Mouse (Mus musculus) cerebellum, adult 2 months (tissue): ENCODE results near the gene F5. TPM values are rescaled to one million over a fixed set of nuclear protein-coding genes. Genes with fewer than 3 reads are reported as not detected.
"Not testable (repeated sequence)": the region's sequence is repeated elsewhere in the genome, so short reads cannot be mapped to it uniquely, and the experiment has no call there.

Experiments used
- DNase-seq, 2 experiments: peaks; one replicate each; pipeline ENCODE4 v3.0.0; 2021
- H3K27ac ChIP-seq: fragments of 200-500 bp; 2 replicates; pipeline ENCODE4 v1.5.1; 2012; ENCODE audit warnings: low read length, control low read depth, inconsistent platforms; ENCODE audit not compliant: insufficient read depth
- H3K27me3 ChIP-seq: fragments of 200-500 bp; 2 replicates; pipeline ENCODE4 v1.6.1; 2012; ENCODE audit warnings: inconsistent platforms, mild to moderate bottlenecking, low read length, moderate library complexity; ENCODE audit not compliant: control insufficient read depth, insufficient read depth
- H3K4me1 ChIP-seq: fragments of 200-500 bp; 2 replicates; pipeline ENCODE4 v1.6.1; 2011; ENCODE audit warnings: low read length; ENCODE audit not compliant: control insufficient read depth, insufficient read depth
- H3K4me3 ChIP-seq: fragments of 200-500 bp; replicated peaks from 2 replicates; pipeline ENCODE3; 2011; ENCODE audit warnings: mild to moderate bottlenecking, low read depth, low read length, control low read depth; ENCODE audit not compliant: insufficient read depth
- CTCF ChIP-seq: fragments of 200-500 bp; IDR thresholded peaks from 2 replicates; pipeline ENCODE4 v1.5.1; 2011; ENCODE audit warnings: low read depth, mild to moderate bottlenecking, control low read depth, low read length, moderate library complexity, borderline replicate concordance; ENCODE audit not compliant: insufficient read depth
- POLR2A ChIP-seq: fragments of 200-500 bp; IDR thresholded peaks from 2 replicates; pipeline ENCODE4 v1.6.1; 2011; ENCODE audit warnings: low read length, control low read depth, borderline replicate concordance; ENCODE audit not compliant: insufficient read depth
- WGBS: fragments of 180-500 bp; shearing (Covaris S2); methylation state at CpG from one replicate; pipeline ENCODE4 v1.1.7; 2018; 5-methylcytosine and 5-hydroxymethylcytosine counted together
- polyA plus RNA-seq: library from polyadenylated mRNA; depleted of rRNA; stranded (reverse); fragments of >200 nt; gene quantifications from 2 replicates; pipeline ENCODE4 v1.2.3, GENCODE M21; 2012

F5 gene
- polyA plus RNA-seq, 1 experiment: 1.1 TPM

GRCm38 (mm10) chr1:164215540-164215939, 63.9 kb downstream of the F5 start:
- no peak for TF ChIP-seq CTCF
- TF ChIP-seq POLR2A: no peak
- Histone ChIP-seq H3K27me3 (no peaks in the 10 kb centered on the region), H3K27ac (no peak overlapping the region), H3K4me1 (peaks cover 3% of the 10 kb centered on the region; the same call in 1 of the 2 replicates), H3K4me3 (no peak overlapping the region)
- no peak for DNase-seq
- WGBS: 26% methylated on average over 6 of the region's 6 CpGs

DNA sequence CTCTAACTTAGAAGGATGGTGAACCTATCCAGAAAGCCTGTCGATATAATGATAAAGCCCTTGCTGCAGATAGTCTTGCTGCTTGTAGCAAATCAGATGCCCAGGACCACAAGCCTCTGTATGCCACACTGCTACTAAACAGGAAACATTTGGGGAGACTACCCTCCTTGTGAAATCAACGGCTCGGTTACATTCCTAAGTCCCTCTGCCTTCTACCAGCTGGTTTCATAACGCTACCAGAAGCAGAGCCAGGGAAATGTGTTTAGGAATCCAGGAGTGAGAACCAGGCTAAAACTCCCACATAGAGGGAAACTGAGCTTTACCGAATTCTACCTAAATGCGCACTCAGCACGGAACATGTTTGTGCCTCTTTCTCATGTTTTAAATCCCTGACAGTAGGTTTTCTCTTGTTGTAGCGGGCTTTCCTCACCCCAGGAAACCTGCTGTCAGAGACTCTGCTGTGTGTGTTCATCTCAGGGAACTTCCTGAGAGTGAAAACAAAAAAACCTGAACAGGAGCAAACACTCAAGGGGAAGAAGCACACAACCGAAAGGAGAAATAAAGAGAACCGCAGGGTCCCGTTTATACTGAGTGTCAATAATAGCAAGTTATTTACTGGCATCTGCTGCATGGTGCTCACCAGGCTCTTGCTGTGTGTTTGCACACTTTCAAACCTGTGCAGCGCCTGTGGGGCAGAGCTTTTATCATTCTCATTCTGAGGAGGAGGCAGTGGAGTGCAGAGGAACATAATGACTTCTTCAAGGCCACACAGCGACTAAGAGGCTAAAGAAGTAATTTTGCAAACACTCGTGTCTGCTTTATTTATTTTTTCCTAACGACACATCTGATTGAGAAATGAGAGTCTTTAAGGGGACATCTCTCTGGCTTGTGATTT, 66.4 kb downstream of the F5 start:
- TF ChIP-seq POLR2A: no peak
- TF ChIP-seq CTCF: no peak
- H3K27me3 ChIP-seq: no peaks in the 10 kb centered on the region
- no peak overlapping the region for H3K27ac ChIP-seq
- H3K4me1 ChIP-seq: peaks cover 3% of the 10 kb centered on the region; the same call in 1 of the 2 replicates
- no peak overlapping the region for H3K4me3 ChIP-seq
- WGBS: 31% methylated on average over 15 of the region's 15 CpGs
- peak; percentile 28 to 37 for DNase-seq

GRCm38 (mm10) chr1:164220261-164220660, 68.6 kb downstream of the F5 start:
- Histone ChIP-seq H3K4me1 (peaks cover 3% of the 10 kb centered on the region; the same call in 1 of the 2 replicates), H3K4me3 (no peak overlapping the region), H3K27me3 (no peaks in the 10 kb centered on the region), H3K27ac (no peak overlapping the region)
- WGBS: 90% methylated on average over 4 of the region's 4 CpGs
- no peak for DNase-seq
- TF ChIP-seq POLR2A (no peak), CTCF (no peak)

GRCm38 (mm10) chr1:164223089-164223488, 71.5 kb downstream of the F5 start:
- Histone ChIP-seq H3K27me3 (no peaks in the 10 kb centered on the region), H3K27ac (no peak overlapping the region), H3K4me3 (no peak overlapping the region), H3K4me1 (peaks cover 3% of the 10 kb centered on the region; the same call in 1 of the 2 replicates)
- DNase-seq: no peak
- TF ChIP-seq CTCF (no peak), POLR2A (no peak)

- WGBS: 58% methylated on average over 3 of the region's 4 CpGs
- H3K4me1 ChIP-seq, H3K27me3 ChIP-seq, H3K4me3 ChIP-seq, DNase-seq, H3K27ac ChIP-seq: not testable (repeated sequence)
These were observed 80.4 kb downstream of the F5 start for GRCm38 (mm10) chr1:164231937-164232570.

GRCm38 (mm10) chr1:164233447-164233846, 81.8 kb downstream of the F5 start:
- TF ChIP-seq POLR2A (no peak), CTCF (no peak)
- Histone ChIP-seq H3K4me1 (no peaks in the 10 kb centered on the region; the same call in 1 of the 2 replicates), H3K4me3 (no peak overlapping the region), H3K27me3 (no peaks in the 10 kb centered on the region), H3K27ac (no peak overlapping the region)
- WGBS: 88% methylated on average over 1 of the region's 1 CpGs
- DNase-seq: no peak

- DNase-seq: no peak
- WGBS: 85% methylated on average over 7 of the region's 7 CpGs
- TF ChIP-seq POLR2A: no peak
- TF ChIP-seq CTCF: no peak
- Histone ChIP-seq H3K4me3 (no peak overlapping the region), H3K27me3 (no peaks in the 10 kb centered on the region), H3K27ac (no peak overlapping the region), H3K4me1 (no peaks in the 10 kb centered on the region; the same call in 1 of the 2 replicates)
These were observed 83.4 kb downstream of the F5 start for GRCm38 (mm10) chr1:164235078-164235477.

GRCm38 (mm10) chr1:164236078-164236477, 84.4 kb downstream of the F5 start:
- H3K4me1 ChIP-seq: no peaks in the 10 kb centered on the region; the same call in 1 of the 2 replicates
- no peaks in the 10 kb centered on the region for H3K27me3 ChIP-seq
- no peak overlapping the region for H3K4me3 ChIP-seq
- peak overlapping the region; percentile 24; the same call in 1 of the 2 replicates for H3K27ac ChIP-seq
- TF ChIP-seq CTCF: no peak
- no peak for TF ChIP-seq POLR2A
- DNase-seq: peak; percentile 48 to 68
- 16% methylated on average over 7 of the region's 7 CpGs for WGBS
